Mouse (Mus musculus): ENCODE measurements at regions not wholly inside any gene's neighbourhood (a gene's known extent, or its start where the extent isn't known, plus 50 kb on each side); places are given as distances from the start of the nearest gene placed in this dataset.

DNA sequence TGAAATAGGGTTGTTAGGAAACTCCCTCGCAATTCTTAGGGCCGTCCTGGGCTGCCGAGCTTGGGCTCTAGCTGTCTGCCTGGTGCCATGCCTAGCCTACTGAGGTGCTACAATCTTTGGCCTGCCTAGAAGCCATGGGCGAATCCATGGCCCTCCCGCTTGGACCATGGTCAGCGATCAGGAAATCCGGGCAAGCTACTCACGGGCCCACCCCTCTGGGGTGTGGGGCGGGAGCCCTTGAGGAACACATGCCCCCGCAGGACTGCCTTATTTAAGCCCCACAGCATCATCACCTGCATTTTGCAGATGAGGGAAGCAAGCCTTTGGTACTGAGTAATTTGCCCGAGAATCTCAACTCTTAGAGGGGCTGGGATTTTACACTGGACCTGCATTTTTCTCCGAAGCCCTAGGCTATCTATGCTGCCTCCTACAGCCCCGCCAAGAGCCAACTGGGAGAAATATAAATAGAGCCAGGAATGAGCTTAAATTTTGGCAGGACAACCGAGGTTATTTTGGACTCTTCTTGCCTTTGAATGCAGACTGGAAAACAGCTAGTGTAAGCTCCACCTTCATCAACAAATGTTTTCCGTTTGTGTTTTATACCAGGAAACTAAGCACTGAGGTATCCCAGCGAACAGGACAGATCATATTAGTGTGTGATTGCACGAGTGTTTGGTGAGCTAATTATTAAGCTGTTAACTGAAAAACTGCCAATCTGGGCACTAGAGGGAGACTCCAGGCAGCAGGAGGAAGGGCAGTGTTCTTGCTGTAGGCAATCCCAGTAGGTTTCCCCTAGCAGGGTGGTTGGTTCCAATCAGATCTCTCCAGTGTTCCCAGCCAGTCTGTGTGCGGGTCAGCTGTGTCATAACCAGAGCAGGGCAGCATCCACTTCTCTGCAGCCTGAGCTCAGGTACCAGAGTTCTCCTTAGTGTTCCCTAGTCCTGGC, 183.6 kb upstream of the Foxn2 start:
- Histone ChIP-seq H3K27ac (ENCODE audit: insufficient read depth, low read depth, low read length) (peak overlapping the region; percentile 83), H3K27me3 (ENCODE audit: control insufficient read depth, insufficient read depth, low read length) (no peaks in the 10 kb centered on the region), H3K4me1 (ENCODE audit: control insufficient read depth, insufficient read depth, insufficient read length, low read length) (peaks cover 3% of the 10 kb centered on the region), H3K36me3 (ENCODE audit: control insufficient read depth, insufficient read depth, low read length) (no peaks in the 10 kb centered on the region), H3K4me3 (ENCODE audit: low read depth, low read length) (peak overlapping the region; percentile 65)
- 2% methylated on average over 18 of the region's 18 CpGs for WGBS
- TF ChIP-seq CTCF (IDR thresholded peaks at IDR 0.05; ENCODE audit: extremely low read depth, insufficient read length, insufficient replicate concordance, low read depth, low read length) (peak; percentile 65; the same call in 1 of the 2 replicates), POLR2A (IDR thresholded peaks at IDR 0.05; ENCODE audit: low read depth, low read length) (peak; percentile 47)

DNA sequence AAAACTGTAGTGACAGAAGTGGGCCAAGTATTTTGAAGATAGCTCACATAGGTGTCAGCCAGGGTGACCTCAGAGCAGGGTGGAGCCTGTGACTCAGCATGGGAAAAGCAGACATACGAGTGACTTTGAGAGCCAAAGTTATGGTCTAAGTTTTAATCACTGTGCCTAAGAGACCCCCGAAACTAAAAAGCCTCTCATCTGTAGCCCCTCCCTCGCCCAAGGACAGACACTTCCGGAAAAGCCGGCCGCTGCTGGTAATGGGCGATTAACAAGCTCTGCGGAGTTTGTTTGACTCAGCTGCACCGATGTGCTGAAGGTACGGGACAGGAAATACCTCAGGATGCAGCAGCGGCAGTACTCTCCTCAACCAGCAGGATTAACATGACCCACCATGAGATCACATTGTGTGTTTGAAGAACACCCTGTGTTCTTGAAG, 182.1 kb upstream of the Foxn2 start:
- Histone ChIP-seq H3K27ac (ENCODE audit: insufficient read depth, low read depth, low read length) (0 out of 2 replicates have a peak overlapping the region, but pooled peaks have one; percentile 9), H3K36me3 (ENCODE audit: control insufficient read depth, insufficient read depth, low read length) (no peaks in the 10 kb centered on the region), H3K27me3 (ENCODE audit: control insufficient read depth, insufficient read depth, low read length) (no peaks in the 10 kb centered on the region), H3K4me3 (ENCODE audit: low read depth, low read length) (no peak overlapping the region), H3K4me1 (ENCODE audit: control insufficient read depth, insufficient read depth, insufficient read length, low read length) (peaks cover 3% of the 10 kb centered on the region)
- TF ChIP-seq POLR2A (IDR thresholded peaks at IDR 0.05; ENCODE audit: low read depth, low read length), result no peak
- no peak for TF ChIP-seq CTCF (IDR thresholded peaks at IDR 0.05; ENCODE audit: extremely low read depth, insufficient read length, insufficient replicate concordance, low read depth, low read length)
- WGBS, result 72% methylated on average over 11 of the region's 11 CpGs

DNA sequence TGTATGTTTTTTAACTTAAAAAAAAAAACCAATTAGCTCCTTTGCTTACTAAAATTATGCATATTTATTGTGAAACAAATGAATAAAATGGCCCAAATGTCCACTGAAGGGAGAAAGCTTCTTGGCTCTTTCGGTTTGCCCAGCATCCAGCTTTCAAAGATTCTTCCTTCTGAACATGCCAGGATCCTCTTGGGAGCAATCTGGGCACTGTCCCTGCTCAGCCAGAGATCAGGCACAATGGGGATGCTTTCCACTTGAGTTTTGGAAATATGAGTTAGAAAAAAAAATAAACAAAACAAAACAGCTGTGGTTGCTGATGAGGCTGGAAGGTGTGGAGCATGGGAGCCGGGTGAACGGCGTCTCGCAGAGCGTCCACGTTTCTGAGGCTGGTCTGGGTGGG, 180.3 kb upstream of the Foxn2 start:
- Histone ChIP-seq H3K27ac (ENCODE audit: insufficient read depth, low read depth, low read length) (no peak overlapping the region), H3K36me3 (ENCODE audit: control insufficient read depth, insufficient read depth, low read length) (no peaks in the 10 kb centered on the region), H3K4me1 (ENCODE audit: control insufficient read depth, insufficient read depth, insufficient read length, low read length) (peaks cover 3% of the 10 kb centered on the region), H3K27me3 (ENCODE audit: control insufficient read depth, insufficient read depth, low read length) (no peaks in the 10 kb centered on the region), H3K4me3 (ENCODE audit: low read depth, low read length) (no peak overlapping the region)
- WGBS, result 90% methylated on average over 7 of the region's 7 CpGs
- TF ChIP-seq POLR2A (IDR thresholded peaks at IDR 0.05; ENCODE audit: low read depth, low read length) (no peak), CTCF (IDR thresholded peaks at IDR 0.05; ENCODE audit: extremely low read depth, insufficient read length, insufficient replicate concordance, low read depth, low read length) (no peak)

DNA sequence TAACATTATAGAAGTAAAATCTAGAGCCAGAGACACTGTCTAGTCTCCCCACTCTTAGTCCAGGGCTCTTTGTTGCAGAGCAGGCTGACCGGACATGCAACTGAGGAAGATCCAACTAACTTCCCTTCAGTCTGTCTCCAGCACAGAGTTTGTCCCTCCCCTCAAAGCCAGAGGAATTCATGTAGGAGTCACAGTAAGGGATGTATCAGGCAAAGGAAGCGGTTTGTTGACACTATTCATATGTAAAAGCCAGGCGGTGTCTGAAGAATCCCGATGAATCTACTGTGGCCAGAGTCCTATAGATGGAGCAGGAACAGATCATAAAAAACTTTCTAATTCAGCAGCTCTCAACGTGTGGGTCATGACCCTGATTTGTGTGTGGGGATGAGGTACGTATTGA, 179.7 kb upstream of the Foxn2 start:
- Histone ChIP-seq H3K4me3 (ENCODE audit: low read depth, low read length) (no peak overlapping the region), H3K36me3 (ENCODE audit: control insufficient read depth, insufficient read depth, low read length) (no peaks in the 10 kb centered on the region), H3K27ac (ENCODE audit: insufficient read depth, low read depth, low read length) (no peak overlapping the region), H3K27me3 (ENCODE audit: control insufficient read depth, insufficient read depth, low read length) (no peaks in the 10 kb centered on the region), H3K4me1 (ENCODE audit: control insufficient read depth, insufficient read depth, insufficient read length, low read length) (peaks cover 3% of the 10 kb centered on the region)
- TF ChIP-seq POLR2A (IDR thresholded peaks at IDR 0.05; ENCODE audit: low read depth, low read length) (no peak), CTCF (IDR thresholded peaks at IDR 0.05; ENCODE audit: extremely low read depth, insufficient read length, insufficient replicate concordance, low read depth, low read length) (no peak)
- WGBS, result 71% methylated on average over 6 of the region's 6 CpGs

DNA sequence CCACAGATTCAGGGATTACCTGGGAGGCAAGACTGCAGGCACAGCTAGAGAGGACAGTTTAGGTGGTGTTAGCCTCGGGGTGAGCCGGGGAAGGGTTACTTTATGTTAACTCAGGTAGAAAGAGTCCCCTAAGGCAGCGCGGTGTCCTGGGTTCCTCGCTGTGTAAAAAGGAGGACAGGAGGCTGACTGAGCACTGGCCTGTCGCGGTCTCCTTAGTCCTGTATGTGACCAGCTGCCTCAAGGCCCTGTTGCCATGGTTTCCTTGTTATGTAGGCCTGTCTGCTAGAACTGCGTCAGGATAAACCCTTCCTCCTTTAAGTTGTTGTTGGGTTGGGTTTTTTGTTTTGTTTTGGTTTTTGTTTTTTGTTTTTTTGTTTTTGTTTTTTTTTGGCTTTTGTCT, 179.0 kb upstream of the Foxn2 start:
- Histone ChIP-seq H3K27me3 (ENCODE audit: control insufficient read depth, insufficient read depth, low read length) (no peaks in the 10 kb centered on the region), H3K4me3 (ENCODE audit: low read depth, low read length) (no peak overlapping the region), H3K36me3 (ENCODE audit: control insufficient read depth, insufficient read depth, low read length) (no peaks in the 10 kb centered on the region), H3K4me1 (ENCODE audit: control insufficient read depth, insufficient read depth, insufficient read length, low read length) (peaks cover 2% of the 10 kb centered on the region), H3K27ac (ENCODE audit: insufficient read depth, low read depth, low read length) (no peak overlapping the region)
- 72% methylated on average over 8 of the region's 8 CpGs for WGBS
- TF ChIP-seq POLR2A (IDR thresholded peaks at IDR 0.05; ENCODE audit: low read depth, low read length), result no peak
- no peak for TF ChIP-seq CTCF (IDR thresholded peaks at IDR 0.05; ENCODE audit: extremely low read depth, insufficient read length, insufficient replicate concordance, low read depth, low read length)

DNA sequence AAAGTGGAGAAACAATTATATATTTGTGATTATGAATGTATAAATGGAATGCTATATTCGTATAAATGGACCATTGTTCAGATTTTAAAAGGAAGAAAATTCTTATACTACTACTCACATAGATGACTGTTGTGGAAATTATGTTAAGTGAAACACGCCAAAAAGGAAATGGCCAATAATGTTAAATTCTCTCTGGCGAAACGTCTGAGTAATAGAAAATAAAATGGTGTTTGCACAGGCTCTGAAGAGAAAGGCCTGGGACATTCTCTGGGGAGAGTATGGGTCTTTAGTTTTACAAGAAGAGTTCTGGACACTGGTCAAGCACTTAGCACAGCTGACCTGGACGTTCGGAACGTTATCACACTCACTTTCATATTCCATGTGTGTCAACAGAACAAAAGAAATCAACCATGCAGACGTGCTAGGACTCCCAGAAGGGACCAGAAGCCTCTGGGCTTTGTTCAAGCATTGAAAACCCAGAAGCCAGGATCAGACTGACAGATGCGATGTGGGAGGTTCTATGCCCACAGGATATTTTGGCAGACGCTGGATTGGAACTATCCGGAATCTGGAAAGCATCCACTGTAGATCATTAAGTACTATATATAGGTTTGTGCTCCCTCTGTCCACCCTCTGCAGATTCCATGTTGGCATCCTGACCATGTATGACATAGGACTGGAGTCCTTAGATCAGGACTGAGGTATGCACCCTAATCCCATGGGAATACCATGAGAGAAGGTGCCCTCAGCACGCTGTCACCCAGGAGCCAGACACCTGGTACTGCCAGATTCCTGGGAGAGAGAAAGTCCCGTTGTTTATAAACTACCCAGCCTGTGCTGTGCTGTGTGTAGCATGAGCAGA, 178.0 kb upstream of the Foxn2 start:
- TF ChIP-seq CTCF (IDR thresholded peaks at IDR 0.05; ENCODE audit: extremely low read depth, insufficient read length, insufficient replicate concordance, low read depth, low read length) (no peak), POLR2A (IDR thresholded peaks at IDR 0.05; ENCODE audit: low read depth, low read length) (no peak)
- H3K4me1 ChIP-seq (ENCODE audit: control insufficient read depth, insufficient read depth, insufficient read length, low read length), result no peaks in the 10 kb centered on the region
- H3K36me3 ChIP-seq (ENCODE audit: control insufficient read depth, insufficient read depth, low read length), result no peaks in the 10 kb centered on the region
- no peaks in the 10 kb centered on the region for H3K27me3 ChIP-seq (ENCODE audit: control insufficient read depth, insufficient read depth, low read length)
- no peak overlapping the region for H3K27ac ChIP-seq (ENCODE audit: insufficient read depth, low read depth, low read length)
- H3K4me3 ChIP-seq (ENCODE audit: low read depth, low read length), result no peak overlapping the region
- WGBS, result 70% methylated on average over 13 of the region's 13 CpGs

DNA sequence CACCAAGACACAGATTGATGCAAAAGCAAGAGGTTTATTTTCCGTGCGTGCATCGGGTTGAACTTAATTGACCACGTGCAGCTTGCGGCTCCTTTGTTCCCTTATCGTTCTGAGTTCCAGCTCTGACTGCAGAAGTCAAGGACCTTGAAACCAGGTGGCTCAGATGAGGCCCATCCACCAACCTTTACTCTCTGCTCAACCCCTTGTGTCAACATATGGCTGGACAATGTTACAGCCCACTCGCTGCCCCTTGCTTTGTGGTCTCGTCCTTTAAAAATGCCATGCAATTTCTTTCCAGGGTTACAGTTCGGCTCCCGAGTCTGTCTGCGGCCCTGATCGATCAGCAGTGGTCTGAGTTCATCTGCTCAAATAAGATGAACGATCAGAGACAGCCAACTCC, 175.2 kb upstream of the Foxn2 start:
- Histone ChIP-seq H3K36me3 (ENCODE audit: control insufficient read depth, insufficient read depth, low read length) (no peaks in the 10 kb centered on the region), H3K27me3 (ENCODE audit: control insufficient read depth, insufficient read depth, low read length) (no peaks in the 10 kb centered on the region), H3K4me3 (ENCODE audit: low read depth, low read length) (no peak overlapping the region), H3K27ac (ENCODE audit: insufficient read depth, low read depth, low read length) (no peak overlapping the region), H3K4me1 (ENCODE audit: control insufficient read depth, insufficient read depth, insufficient read length, low read length) (no peaks in the 10 kb centered on the region)
- no peak for TF ChIP-seq POLR2A (IDR thresholded peaks at IDR 0.05; ENCODE audit: low read depth, low read length)
- no peak for TF ChIP-seq CTCF (IDR thresholded peaks at IDR 0.05; ENCODE audit: extremely low read depth, insufficient read length, insufficient replicate concordance, low read depth, low read length)
- 77% methylated on average over 13 of the region's 13 CpGs for WGBS

Data from small intestine, adult 2 months (tissue).